Mouse (Mus musculus) bone marrow, adult 2 months (tissue): ENCODE data around the gene Dennd1a. TPM values are rescaled to one million over a fixed set of nuclear protein-coding genes. Genes with fewer than 3 reads are reported as not detected.

Source experiments
- H3K27ac ChIP-seq: fragments of 200-500 bp; 2 replicates; pipeline ENCODE4 v1.5.1; 2012; ENCODE audit warnings: low read depth, mild to moderate bottlenecking, control low read depth, inconsistent platforms, low read length; ENCODE audit not compliant: control insufficient read depth, poor library complexity, insufficient read depth
- H3K4me1 ChIP-seq: fragments of 200-500 bp; 2 replicates; pipeline ENCODE4 v1.6.1; 2011; ENCODE audit warnings: low read length; ENCODE audit not compliant: control insufficient read depth, insufficient read depth
- H3K4me3 ChIP-seq: fragments of 200-500 bp; replicated peaks from 2 replicates; pipeline ENCODE3; 2011; ENCODE audit warnings: mild to moderate bottlenecking, low read depth, low read length, control low read depth; ENCODE audit not compliant: control insufficient read depth
- CTCF ChIP-seq: fragments of 200-500 bp; IDR thresholded peaks from 2 replicates; pipeline ENCODE4 v1.5.1; 2011; ENCODE audit warnings: low read length, control low read depth; ENCODE audit not compliant: control insufficient read depth, insufficient read depth
- POLR2A ChIP-seq: fragments of 200-500 bp; IDR thresholded peaks from 2 replicates; pipeline ENCODE4 v1.6.1; 2011; ENCODE audit warnings: low read depth, mild to moderate bottlenecking, control low read depth, low read length, borderline replicate concordance; ENCODE audit not compliant: control insufficient read depth
- WGBS: fragments of 180-500 bp; shearing (Covaris S2); methylation state at CpG from one replicate; pipeline ENCODE4 v1.1.7; 2018; 5-methylcytosine and 5-hydroxymethylcytosine counted together
- polyA plus RNA-seq: library from polyadenylated mRNA; stranded (reverse); fragments of >200 nt; gene quantifications from 2 replicates; pipeline ENCODE4 v1.2.4, GENCODE M21; 2011; ENCODE audit warnings: low replicate concordance; ENCODE audit not compliant: missing spikeins, insufficient read depth, insufficient read length

Gene Dennd1a
- polyA plus RNA-seq, 1 experiment = 22.9 TPM

GRCm38 (mm10) chr2:38305152-38305551, 18.0 kb upstream of the Dennd1a start:
- TF ChIP-seq CTCF (no peak), POLR2A (no peak)
- Histone ChIP-seq H3K27ac (no peak overlapping the region), H3K4me1 (no peaks in the 10 kb centered on the region), H3K4me3 (no peak overlapping the region)
- 58% methylated on average over 1 of the region's 1 CpGs for WGBS

GRCm38 (mm10) chr2:38300941-38301340, 13.8 kb upstream of the Dennd1a start:
- 58% methylated on average over 2 of the region's 2 CpGs for WGBS
- H3K4me1 ChIP-seq = no peaks in the 10 kb centered on the region
- no peak for TF ChIP-seq POLR2A
- TF ChIP-seq CTCF = no peak
- no peak overlapping the region for H3K4me3 ChIP-seq
- no peak overlapping the region for H3K27ac ChIP-seq

- Histone ChIP-seq H3K4me1 (no peaks in the 10 kb centered on the region), H3K4me3 (no peak overlapping the region), H3K27ac (no peak overlapping the region)
- TF ChIP-seq CTCF = no peak
- TF ChIP-seq POLR2A = no peak
- 12% methylated on average over 4 of the region's 4 CpGs for WGBS
Observed at GRCm38 (mm10) chr2:38295939-38296338, 8.7 kb upstream of the Dennd1a start.

GRCm38 (mm10) chr2:38291526-38291925, 4.3 kb upstream of the Dennd1a start:
- TF ChIP-seq CTCF (no peak), POLR2A (no peak)
- Histone ChIP-seq H3K27ac (no peak overlapping the region), H3K4me3 (no peak overlapping the region), H3K4me1 (peaks cover 1% of the 10 kb centered on the region; the same call in 1 of the 2 replicates)
- 57% methylated on average over 1 of the region's 1 CpGs for WGBS

GRCm38 (mm10) chr2:38288226-38288625, 1.0 kb upstream of the Dennd1a start:
- no peak overlapping the region for H3K27ac ChIP-seq
- WGBS = 67% methylated on average over 2 of the region's 2 CpGs
- no peak overlapping the region for H3K4me3 ChIP-seq

GRCm38 (mm10) chr2:38286433-38286732, 807 bp downstream of the Dennd1a start:
- 6% methylated on average over 4 of the region's 4 CpGs for WGBS
- Histone ChIP-seq H3K27ac (peak overlapping the region; percentile 86), H3K4me1 (peaks cover 1% of the 10 kb centered on the region; the same call in 1 of the 2 replicates), H3K4me3 (peak overlapping the region; percentile 83)
- TF ChIP-seq CTCF (no peak), POLR2A (no peak)

More at GRCm38 (mm10) chr2:38288226-38288625, 1.0 kb upstream of the Dennd1a start:
- TF ChIP-seq CTCF (no peak), POLR2A (no peak)
- peaks cover 1% of the 10 kb centered on the region; the same call in 1 of the 2 replicates for H3K4me1 ChIP-seq

GRCm38 (mm10) chr2:38285781-38286432, 1.3 kb downstream of the Dennd1a start:
- Histone ChIP-seq H3K4me1 (peaks cover 1% of the 10 kb centered on the region; the same call in 1 of the 2 replicates), H3K4me3 (no peak overlapping the region), H3K27ac (no peak overlapping the region)
- 52% methylated on average over 4 of the region's 4 CpGs for WGBS
- no peak for TF ChIP-seq POLR2A
- TF ChIP-seq CTCF = no peak

- no peak overlapping the region for H3K4me3 ChIP-seq
- WGBS = 79% methylated on average over 1 of the region's 1 CpGs
- no peak for TF ChIP-seq CTCF
- no peak for TF ChIP-seq POLR2A
- H3K27ac ChIP-seq = no peak overlapping the region
- H3K4me1 ChIP-seq = no peaks in the 10 kb centered on the region; the same call in 1 of the 2 replicates
Observed at GRCm38 (mm10) chr2:38283961-38284360, 3.2 kb downstream of the Dennd1a start.

GRCm38 (mm10) chr2:38280376-38280775, 6.8 kb downstream of the Dennd1a start:
- no peak overlapping the region for H3K4me3 ChIP-seq
- no peak for TF ChIP-seq POLR2A
- TF ChIP-seq CTCF = no peak

More at GRCm38 (mm10) chr2:38280376-38280775, 6.8 kb downstream of the Dennd1a start:
- no peaks in the 10 kb centered on the region; the same call in 1 of the 2 replicates for H3K4me1 ChIP-seq
- H3K27ac ChIP-seq = no peak overlapping the region
